Mouse (Mus musculus): ENCODE results near the gene Egln1. TPM values are rescaled to one million over a fixed set of nuclear protein-coding genes. Genes with fewer than 3 reads are reported as not detected.
A peak's percentile ranks its signal among the peaks of the same experiment; 100 is the strongest.

Egln1 gene
- 100 to 1,000 TPM; 155 to 180 TPM for total RNA-seq (2021)
- long read RNA-seq, experiment 1, transcript Egln1-201 (5 exons, 3,594 nt) = major isoform, 474 of 511 reads
- long read RNA-seq, experiment 1, partial matches to known transcripts = 2 of 511 reads
- long read RNA-seq, experiment 1, other reads (novel, unspliced or antisense) = 35 of 511 reads
- long read RNA-seq, experiment 2, transcript Egln1-201 (5 exons, 3,594 nt) = major isoform, 462 of 498 reads
- long read RNA-seq, experiment 2, partial matches to known transcripts = 7 of 498 reads
- long read RNA-seq, experiment 2, other reads (novel, unspliced or antisense) = 29 of 498 reads

GRCm38 (mm10) chr8:124949209-124950068 lies at the start of gene Egln1:
Gene Egln1 (minus strand): TSS chr8:124949324.
- DNase-seq (ENCODE audit: low spot score) = peak; percentile 70

- no peak for DNase-seq (ENCODE audit: low spot score)
These were observed 46.7 kb upstream of the Egln1 start for GRCm38 (mm10) chr8:124995776-124996175.

- DNase-seq (ENCODE audit: low spot score) = no peak
These were observed 42.5 kb upstream of the Egln1 start for GRCm38 (mm10) chr8:124991668-124991926.

- no peak for DNase-seq (ENCODE audit: low spot score)
These were observed 42.0 kb upstream of the Egln1 start for GRCm38 (mm10) chr8:124990923-124991667.

GRCm38 (mm10) chr8:124980828-124981227 lies 31.7 kb upstream of the Egln1 start:
- no peak for DNase-seq (ENCODE audit: low spot score)

- DNase-seq (ENCODE audit: low spot score) = no peak
These were observed 30.9 kb upstream of the Egln1 start for GRCm38 (mm10) chr8:124980036-124980435.

- no peak for DNase-seq (ENCODE audit: low spot score)
These were observed 28.9 kb upstream of the Egln1 start for GRCm38 (mm10) chr8:124978026-124978425.

GRCm38 (mm10) chr8:124976211-124976610 lies 27.1 kb upstream of the Egln1 start:
- DNase-seq (ENCODE audit: low spot score) = no peak

- DNase-seq (ENCODE audit: low spot score) = no peak
These were observed 25.1 kb upstream of the Egln1 start for GRCm38 (mm10) chr8:124974254-124974653.

GRCm38 (mm10) chr8:124973221-124973620 lies 24.1 kb upstream of the Egln1 start:
- DNase-seq (ENCODE audit: low spot score) = no peak

GRCm38 (mm10) chr8:124970312-124970933 lies 21.3 kb upstream of the Egln1 start:
- no peak for DNase-seq (ENCODE audit: low spot score)

- DNase-seq (ENCODE audit: low spot score) = no peak
These were observed 15.8 kb upstream of the Egln1 start for GRCm38 (mm10) chr8:124964966-124965365.

- no peak for DNase-seq (ENCODE audit: low spot score)
These were observed 14.1 kb upstream of the Egln1 start for GRCm38 (mm10) chr8:124963246-124963645.

- DNase-seq (ENCODE audit: low spot score) = no peak
These were observed 11.2 kb upstream of the Egln1 start for GRCm38 (mm10) chr8:124960226-124960880.

- DNase-seq (ENCODE audit: low spot score) = no peak
These were observed 10.5 kb upstream of the Egln1 start for GRCm38 (mm10) chr8:124959462-124960225.

GRCm38 (mm10) chr8:124954572-124955082 lies 5.5 kb upstream of the Egln1 start:
- no peak for DNase-seq (ENCODE audit: low spot score)

- DNase-seq (ENCODE audit: low spot score) = no peak
These were observed 4.1 kb upstream of the Egln1 start for GRCm38 (mm10) chr8:124953188-124953587.

GRCm38 (mm10) chr8:124950865-124951264 lies 1.7 kb upstream of the Egln1 start:
- DNase-seq (ENCODE audit: low spot score) = no peak

GRCm38 (mm10) chr8:124950069-124950456 lies 939 bp upstream of the Egln1 start:
- no peak for DNase-seq (ENCODE audit: low spot score)

GRCm38 (mm10) chr8:124948733-124949111 lies 402 bp downstream of the Egln1 start:
- DNase-seq (ENCODE audit: low spot score) = no peak

Measured in gastrocnemius, adult 18-20 months (tissue).